Comparison of ENCODE assay signal across 19 mouse cellular contexts in the genomic region with DNA sequence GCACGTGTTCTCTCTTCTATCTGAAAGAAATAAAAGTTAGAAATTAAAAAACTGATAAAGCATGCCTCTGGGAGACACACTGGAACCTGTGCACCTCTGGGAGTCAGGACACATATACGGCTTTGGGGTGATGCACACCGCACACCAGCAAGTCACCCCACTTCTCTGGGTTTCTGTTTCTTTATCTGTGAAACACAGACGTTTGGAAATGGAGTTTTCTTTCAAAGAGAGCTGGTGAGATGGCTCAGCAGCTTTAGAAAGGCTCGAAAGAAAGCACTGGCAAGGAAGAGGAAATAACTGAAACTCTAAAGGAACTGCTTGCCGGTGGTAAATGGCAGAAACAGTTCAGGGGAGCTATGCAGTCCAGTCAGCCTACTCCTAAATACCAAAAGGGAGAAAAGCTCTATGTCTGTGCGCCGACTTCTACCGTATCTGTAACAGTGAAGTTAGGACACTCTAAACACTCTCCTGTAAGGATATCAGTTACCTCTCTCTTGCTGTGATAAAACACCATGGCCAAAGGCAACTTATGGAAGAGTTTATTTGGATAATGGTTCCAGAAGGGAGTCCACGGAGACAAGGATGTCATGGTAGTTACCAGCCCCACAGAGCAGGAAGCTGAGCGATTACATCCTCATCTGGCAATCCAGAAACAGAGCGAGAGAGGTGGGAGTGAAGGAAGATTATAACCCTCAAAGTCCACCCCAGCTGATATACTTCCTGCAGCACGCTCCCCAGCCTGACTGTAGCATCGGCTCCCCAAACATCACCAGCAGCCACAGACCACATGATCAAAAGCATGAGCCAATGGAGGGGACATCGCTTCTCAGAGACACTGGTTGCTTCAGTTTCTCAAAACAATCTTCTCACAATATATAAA. TPM values are rescaled to one million over a fixed set of nuclear protein-coding genes. Genes with fewer than 3 reads are reported as not detected.
A peak's percentile ranks its signal among the peaks of the same experiment; 100 is the strongest.
DNase-seq lines count a peak whose midpoint lies in the region; ATAC-seq and TF ChIP-seq lines count a peak whose summit lies in the region.
"Had no signal": no experiment of that assay in that cellular context is flagged by ENCODE, and none has a peak within 500 bp of the region (broad histone marks: within the 10 kb centered on the region; RNA-seq: fewer than 3 reads in every experiment).

No protein-coding gene starts in this region.

- intact Hi-C loops in heart, postnatal 10 days (cut with DNase I) = no loop called here

- no peaks in the 10 kb centered on the region for H3K4me1 ChIP-seq in midbrain, postnatal 0 days (ENCODE audit: insufficient read depth, low read length)
- H3K4me1 ChIP-seq in midbrain, embryonic 14.5 days (ENCODE audit: control insufficient read depth, insufficient read depth, low read length) = no peaks in the 10 kb centered on the region
- H3K4me1 ChIP-seq in liver, embryonic 12.5 days = peaks cover 26% of the 10 kb centered on the region
- H3K4me1 ChIP-seq: embryonic facial prominence, embryonic 13.5 days; kidney, embryonic 15.5 days; limb, embryonic 10.5 days; lung, embryonic 15.5 days; neural tube, embryonic 13.5 days had no signal

- no peak for ATAC-seq in midbrain, postnatal 0 days (ENCODE audit: low FRiP score)
- ATAC-seq in midbrain, embryonic 14.5 days (ENCODE audit: low FRiP score, low TSS enrichment) = no peak
- ATAC-seq in liver, embryonic 12.5 days = peak; percentile 78
- ATAC-seq: CD4-positive, CD25-positive, alpha-beta regulatory T cell, adult 4 months had no signal

- 0 out of 2 replicates have a peak overlapping the region, but pooled peaks have one; percentile 2 for H3K4me2 ChIP-seq in midbrain, postnatal 0 days (ENCODE audit: low read depth, low read length, poor library complexity, severe bottlenecking)
- no peak overlapping the region for H3K4me2 ChIP-seq in midbrain, embryonic 14.5 days (ENCODE audit: low read length)
- peak overlapping the region; percentile 32 for H3K4me2 ChIP-seq in liver, embryonic 12.5 days
- H3K4me2 ChIP-seq: embryonic facial prominence, embryonic 13.5 days; kidney, embryonic 15.5 days; lung, embryonic 15.5 days; neural tube, embryonic 13.5 days had no signal

- no peak overlapping the region for H3K27ac ChIP-seq in midbrain, postnatal 0 days (ENCODE audit: low read depth, low read length)
- no peak overlapping the region; the same call in 1 of the 2 replicates for H3K27ac ChIP-seq in midbrain, embryonic 14.5 days (replicated peaks; ENCODE audit: low read depth, low read length)
- peak overlapping the region; percentile 74 for H3K27ac ChIP-seq in liver, embryonic 12.5 days
- H3K27ac ChIP-seq: embryonic facial prominence, embryonic 13.5 days; kidney, embryonic 15.5 days; limb, embryonic 10.5 days; neural tube, embryonic 13.5 days had no signal

- no peaks in the 10 kb centered on the region for H3K9me3 ChIP-seq in midbrain, postnatal 0 days (ENCODE audit: low read length)
- no peaks in the 10 kb centered on the region for H3K9me3 ChIP-seq in midbrain, embryonic 14.5 days (ENCODE audit: control insufficient read depth, low read length)
- H3K9me3 ChIP-seq in liver, embryonic 12.5 days (replicated peaks) = 0 out of 2 replicates have a peak, but pooled peaks cover 3% of the 10 kb centered on the region
- H3K9me3 ChIP-seq: embryonic facial prominence, embryonic 13.5 days; kidney, embryonic 15.5 days; limb, embryonic 10.5 days; lung, embryonic 15.5 days; neural tube, embryonic 13.5 days had no signal

- H3K9ac ChIP-seq in midbrain, postnatal 0 days (replicated peaks; ENCODE audit: low read length, poor library complexity, severe bottlenecking) = no peak overlapping the region
- no peak overlapping the region for H3K9ac ChIP-seq in midbrain, embryonic 14.5 days (replicated peaks; ENCODE audit: low read length)
- H3K9ac ChIP-seq in liver, embryonic 12.5 days = no peak overlapping the region
- H3K9ac ChIP-seq: embryonic facial prominence, embryonic 13.5 days; kidney, embryonic 15.5 days; lung, embryonic 15.5 days; neural tube, embryonic 13.5 days had no signal

- H3K36me3 ChIP-seq in midbrain, postnatal 0 days (ENCODE audit: insufficient read depth, low read length) = no peaks in the 10 kb centered on the region
- no peaks in the 10 kb centered on the region for H3K36me3 ChIP-seq in midbrain, embryonic 14.5 days (ENCODE audit: control insufficient read depth, insufficient read depth, low read length)
- no peaks in the 10 kb centered on the region for H3K36me3 ChIP-seq in liver, embryonic 12.5 days
- H3K36me3 ChIP-seq: embryonic facial prominence, embryonic 13.5 days; kidney, embryonic 15.5 days; limb, embryonic 10.5 days; lung, embryonic 15.5 days; neural tube, embryonic 13.5 days had no signal

- peak; percentile 79 for DNase-seq in heart, adult 11 months
- no peak for DNase-seq in heart, postnatal 10 days
- no peak for DNase-seq in midbrain, postnatal 0 days (ENCODE audit: low spot score)
- no peak for DNase-seq in midbrain, embryonic 14.5 days
- peak; percentile 38 for DNase-seq in naive thymus-derived CD4-positive, alpha-beta T cell, adult 2 months (ENCODE audit: low read depth)
- no peak for DNase-seq in layer of hippocampus, adult 11-12 months (ENCODE audit: low spot score)
- no peak for DNase-seq in left cerebral cortex, adult 11 months (ENCODE audit: low spot score)
- DNase-seq: adrenal gland, postnatal 10 days; cerebellum, adult 2 months; gastrocnemius, postnatal 14 days; layer of hippocampus, postnatal 36 days; right cerebral cortex, postnatal 14 days had no signal

- 67% methylated on average over 15 of the region's 15 CpGs for WGBS in midbrain, postnatal 0 days
- 79% methylated on average over 15 of the region's 15 CpGs for WGBS in midbrain, embryonic 14.5 days
- WGBS in liver, embryonic 12.5 days (ENCODE audit: insufficient replicate concordance) = 46% methylated on average over 15 of the region's 15 CpGs

- no peak for TF ChIP-seq CTCF in midbrain, postnatal 0 days (IDR thresholded peaks at IDR 0.05)

- no peak overlapping the region for H3K4me3 ChIP-seq in midbrain, postnatal 0 days (ENCODE audit: low read depth, low read length)
- no peak overlapping the region for H3K4me3 ChIP-seq in midbrain, embryonic 14.5 days (replicated peaks; ENCODE audit: low read depth, low read length)
- no peak overlapping the region for H3K4me3 ChIP-seq in liver, embryonic 12.5 days
- H3K4me3 ChIP-seq: embryonic facial prominence, embryonic 13.5 days; kidney, embryonic 15.5 days; limb, embryonic 10.5 days; lung, embryonic 15.5 days; neural tube, embryonic 13.5 days had no signal

- no peaks in the 10 kb centered on the region for H3K27me3 ChIP-seq in midbrain, postnatal 0 days (ENCODE audit: insufficient read depth, low read length)
- no peaks in the 10 kb centered on the region for H3K27me3 ChIP-seq in midbrain, embryonic 14.5 days (ENCODE audit: control insufficient read depth, insufficient read depth, low read length)
- peaks cover 6% of the 10 kb centered on the region; the same call in 1 of the 2 replicates for H3K27me3 ChIP-seq in liver, embryonic 12.5 days (replicated peaks)
- H3K27me3 ChIP-seq: embryonic facial prominence, embryonic 13.5 days; kidney, embryonic 15.5 days; lung, embryonic 15.5 days; neural tube, embryonic 13.5 days had no signal

RNA-seq across cellular contexts. Expression of a gene that starts 42.0 kb away (rescaled TPM):
- under 1 TPM; 0.30 to 0.36 TPM for total RNA-seq in heart, postnatal 10 days (2021)
- 0.47 and 0.93 TPM in 2 replicates for total RNA-seq in midbrain, postnatal 0 days (2014; rRNA removed)
- 0.22 and 0.26 TPM in 2 replicates for polyA plus RNA-seq in midbrain, postnatal 0 days (2015; fragmentation: Nextera tagmentation; extraction: Ambion mirVana)
- polyA plus RNA-seq in midbrain, embryonic 14.5 days (2014; fragmentation: Nextera tagmentation; extraction: Ambion mirVana) = 0.07 and 0.14 TPM in 2 replicates
- polyA plus RNA-seq in liver, embryonic 12.5 days (2016; fragmentation: Nextera tagmentation; extraction: Ambion mirVana) = 0.67 and 0.68 TPM in 2 replicates
- polyA plus RNA-seq: CD4-positive, CD25-positive, alpha-beta regulatory T cell, adult 4 months had no signal

Comparison
In these comparisons a context has a peak if more than half of its experiments do, and no peak if none do; other contexts are left out.
1. DNase-seq: peak in heart, adult 11 months (single experiment) and naive thymus-derived CD4-positive, alpha-beta T cell, adult 2 months (single experiment); none in heart, postnatal 10 days (0 of 2), midbrain, postnatal 0 days (single experiment), midbrain, embryonic 14.5 days (single experiment), layer of hippocampus, adult 11-12 months (single experiment) and left cerebral cortex, adult 11 months (single experiment).